Mouse (Mus musculus) heart, embryonic 14.5 days (tissue): ENCODE measurements around the gene Arfip2. TPM values are rescaled to one million over a fixed set of nuclear protein-coding genes. Genes with fewer than 3 reads are reported as not detected.
A peak's percentile ranks its signal among the peaks of the same experiment; 100 is the strongest.

Source experiments
- ATAC-seq: fragments of 200-750 bp; cut with Nextera tagmentation; 2 replicates; pipeline ENCODE4 v1.8.0; 2017; ENCODE audit warnings: low read depth, moderate TSS enrichment; ENCODE audit not compliant: insufficient number of reproducible peaks, insufficient read depth, low FRiP score
- H3K27ac ChIP-seq, 2 experiments: fragments of 200-500 bp in 1 of 2; fragments of 300-500 bp in 1 of 2; sonication (generic) in 1 of 2; replicated peaks in 1 of 2; 2 replicates each; pipeline ENCODE4 v1.5.1; 2012 to 2014; ENCODE audit warnings: low read depth in 2 of 2, low read length in 2 of 2, control low read depth in 1 of 2, mild to moderate bottlenecking in 1 of 2, mixed read lengths in 1 of 2; ENCODE audit not compliant: control insufficient read depth in 1 of 2, insufficient read depth in 1 of 2
- H3K27me3 ChIP-seq: fragments of 300-500 bp; sonication (generic); 2 replicates; pipeline ENCODE4 v1.6.1; 2014; ENCODE audit warnings: mild to moderate bottlenecking, low read length, control low read depth; ENCODE audit not compliant: control insufficient read depth, insufficient read depth
- H3K36me3 ChIP-seq: fragments of 300-500 bp; sonication (generic); 2 replicates; pipeline ENCODE4 v1.6.1; 2014; ENCODE audit warnings: mild to moderate bottlenecking, control low read depth, low read length, mixed read lengths; ENCODE audit not compliant: control insufficient read depth, insufficient read depth
- H3K4me1 ChIP-seq, 2 experiments: fragments of 200-500 bp in 1 of 2; fragments of 300-500 bp in 1 of 2; sonication (generic) in 1 of 2; 2 replicates each; pipeline ENCODE4 v1.6.1; 2012 to 2014; ENCODE audit warnings: low read length in 2 of 2, control low read depth in 1 of 2, mixed read lengths in 1 of 2; ENCODE audit not compliant: control insufficient read depth in 2 of 2, insufficient read depth in 2 of 2
- H3K4me2 ChIP-seq: fragments of 300-500 bp; sonication (generic); 2 replicates; pipeline ENCODE4 v1.6.1; 2014; ENCODE audit warnings: mild to moderate bottlenecking, low read length
- H3K4me3 ChIP-seq, 2 experiments: fragments of 200-500 bp in 1 of 2; fragments of 300-500 bp in 1 of 2; sonication (generic) in 1 of 2; 2 replicates each; pipeline ENCODE4 v1.5.1; 2012 to 2014; ENCODE audit warnings: low read length in 2 of 2, mild to moderate bottlenecking in 2 of 2, control low read depth in 1 of 2, low read depth in 1 of 2, moderate library complexity in 1 of 2; ENCODE audit not compliant: control insufficient read depth in 1 of 2, insufficient read depth in 1 of 2
- H3K9ac ChIP-seq: fragments of 300-500 bp; sonication (generic); 2 replicates; pipeline ENCODE4 v1.6.1; 2014; ENCODE audit warnings: mild to moderate bottlenecking, low read length
- H3K9me3 ChIP-seq: fragments of 300-500 bp; sonication (generic); 2 replicates; pipeline ENCODE4 v1.6.1; 2016; ENCODE audit warnings: low read length, control low read depth; ENCODE audit not compliant: control insufficient read depth
- WGBS: fragments of 180-500 bp; shearing (Covaris S2); extraction: QIAGEN DNeasy Blood & Tissue Kit; methylation state at CpG from one replicate; pipeline ENCODE4 v1.1.7; 2014; 5-methylcytosine and 5-hydroxymethylcytosine counted together
- polyA plus RNA-seq: library from polyadenylated mRNA; unstranded; fragments of >200 nt; fragmentation: Nextera tagmentation; extraction: Ambion mirVana; gene quantifications from 2 replicates; pipeline ENCODE4 v1.2.1, GENCODE M21; 2014

The Arfip2 gene
- polyA plus RNA-seq, 1 experiment from 2014 or later = 49.5 TPM

GRCm38 (mm10) chr7:105638776-105639175, 1.4 kb downstream of the Arfip2 start:
- Histone ChIP-seq H3K27me3 (no peaks in the 10 kb centered on the region), H3K9ac (peak overlapping the region; percentile 83; the same call in 1 of the 2 replicates), H3K9me3 (no peaks in the 10 kb centered on the region), H3K27ac (no peak overlapping the region), H3K4me1 (peaks cover 6 to 30% of the 10 kb centered on the region in 2 experiments), H3K4me3 (no peak overlapping the region), H3K36me3 (peaks cover 43% of the 10 kb centered on the region), H3K4me2 (peak overlapping the region; percentile 86; the same call in 1 of the 2 replicates)
- WGBS = 93% methylated on average over 6 of the region's 6 CpGs
- no peak for ATAC-seq

GRCm38 (mm10) chr7:105635726-105636125, 4.5 kb downstream of the Arfip2 start:
- peaks cover 12 to 25% of the 10 kb centered on the region in 2 experiments for H3K4me1 ChIP-seq
- no peak overlapping the region for H3K27ac ChIP-seq
- no peak overlapping the region for H3K4me3 ChIP-seq
- H3K9ac ChIP-seq = no peak overlapping the region
- H3K4me2 ChIP-seq = no peak overlapping the region
- no peak for ATAC-seq
- no peaks in the 10 kb centered on the region for H3K9me3 ChIP-seq
- no peaks in the 10 kb centered on the region for H3K27me3 ChIP-seq
- peaks cover 35% of the 10 kb centered on the region for H3K36me3 ChIP-seq
- 82% methylated on average over 2 of the region's 2 CpGs for WGBS

GRCm38 (mm10) chr7:105634272-105634920, 5.8 kb downstream of the Arfip2 start:
- peak overlapping the region; percentile 87 for H3K4me2 ChIP-seq
- no peak overlapping the region for H3K27ac ChIP-seq
- peak overlapping the region in 1 of 2 experiments; percentile 90; a peak in 2 of 4 replicates for H3K4me3 ChIP-seq
- H3K9me3 ChIP-seq = no peaks in the 10 kb centered on the region
- no peak for ATAC-seq
- H3K4me1 ChIP-seq = peaks cover 13 to 31% of the 10 kb centered on the region in 2 experiments
- H3K27me3 ChIP-seq = no peaks in the 10 kb centered on the region
- 53% methylated on average over 9 of the region's 9 CpGs for WGBS
- peaks cover 35% of the 10 kb centered on the region for H3K36me3 ChIP-seq
- peak overlapping the region; percentile 94 for H3K9ac ChIP-seq

GRCm38 (mm10) chr7:105633801-105634135, 6.4 kb downstream of the Arfip2 start:
- H3K4me1 ChIP-seq = peaks cover 12 to 31% of the 10 kb centered on the region in 2 experiments
- ATAC-seq = no peak
- 6% methylated on average over 10 of the region's 10 CpGs for WGBS
- H3K9ac ChIP-seq = peak overlapping the region; percentile 94
- H3K9me3 ChIP-seq = no peaks in the 10 kb centered on the region
- peaks cover 34% of the 10 kb centered on the region for H3K36me3 ChIP-seq
- no peaks in the 10 kb centered on the region for H3K27me3 ChIP-seq
- H3K27ac ChIP-seq = peak overlapping the region; percentile 46 to 57
- H3K4me3 ChIP-seq = peak overlapping the region; percentile 74 to 90
- peak overlapping the region; percentile 87 for H3K4me2 ChIP-seq

- 0% methylated on average over 63 of the region's 71 CpGs for WGBS
- peak within 1 kb of the TSS; percentile 87 for H3K4me2 ChIP-seq
- H3K4me3 ChIP-seq = peak within 1 kb of the TSS; percentile 74 to 90
- peaks cover 17 to 31% of the 10 kb centered on the region in 2 experiments for H3K4me1 ChIP-seq
- peak; percentile 96 for ATAC-seq
- H3K36me3 ChIP-seq = peaks cover 29% of the 10 kb centered on the region
- peak within 1 kb of the TSS; percentile 94 for H3K9ac ChIP-seq
- H3K27me3 ChIP-seq = no peaks in the 10 kb centered on the region
- peak within 1 kb of the TSS; percentile 46 to 57 for H3K27ac ChIP-seq
- H3K9me3 ChIP-seq = no peaks in the 10 kb centered on the region
Measured at GRCm38 (mm10) chr7:105633127-105633800, 7.0 kb downstream of the Arfip2 start, which contains the start of gene Trim3. Gene Trim3, minus strand, starts transcription at chr7:105633571.

- Histone ChIP-seq H3K4me3 (peak overlapping the region; percentile 74 to 90), H3K27ac (no peak overlapping the region; a peak in 2 of 4 replicates), H3K4me2 (peak overlapping the region; percentile 87), H3K36me3 (peaks cover 22% of the 10 kb centered on the region), H3K9ac (peak overlapping the region; percentile 94), H3K27me3 (no peaks in the 10 kb centered on the region), H3K9me3 (no peaks in the 10 kb centered on the region), H3K4me1 (peaks cover 18 to 31% of the 10 kb centered on the region in 2 experiments)
- no peak for ATAC-seq
- 9% methylated on average over 3 of the region's 4 CpGs for WGBS
Measured at GRCm38 (mm10) chr7:105632551-105632972, 7.7 kb downstream of the Arfip2 start.

GRCm38 (mm10) chr7:105628633-105629032, 11.6 kb downstream of the Arfip2 start:
- peak; percentile 47; the same call in 1 of the 2 replicates for ATAC-seq
- Histone ChIP-seq H3K4me1 (peaks cover 18 to 31% of the 10 kb centered on the region in 2 experiments), H3K4me3 (no peak overlapping the region), H3K9me3 (no peaks in the 10 kb centered on the region), H3K4me2 (peak overlapping the region; percentile 18; the same call in 1 of the 2 replicates), H3K27ac (peak overlapping the region; percentile 15 to 75; a peak in 3 of 4 replicates), H3K27me3 (no peaks in the 10 kb centered on the region), H3K36me3 (peaks cover 20% of the 10 kb centered on the region), H3K9ac (no peak overlapping the region)
- WGBS = 16% methylated on average over 3 of the region's 3 CpGs
